Mouse (Mus musculus) kidney, adult 2 months (tissue): ENCODE results near the gene Ptprd. TPM values are rescaled to one million over a fixed set of nuclear protein-coding genes. Genes with fewer than 3 reads are reported as not detected.

ENCODE experiments used
- DNase-seq: peaks from one replicate; pipeline ENCODE4 v3.0.0; 2021
- H3K27ac ChIP-seq: fragments of 200-500 bp; 2 replicates; pipeline ENCODE4 v1.5.1; 2012; ENCODE audit warnings: low read depth, low read length, control low read depth, inconsistent platforms; ENCODE audit not compliant: insufficient read depth
- H3K27me3 ChIP-seq: fragments of 200-500 bp; replicated peaks from 2 replicates; pipeline ENCODE4 v1.6.1; 2012; ENCODE audit warnings: mild to moderate bottlenecking, moderate library complexity, low read length, inconsistent platforms; ENCODE audit not compliant: control insufficient read depth, insufficient read depth
- H3K36me3 ChIP-seq: fragments of 200-500 bp; 2 replicates; pipeline ENCODE4 v1.6.1; 2012; ENCODE audit warnings: mild to moderate bottlenecking, moderate library complexity, low read length, inconsistent platforms; ENCODE audit not compliant: control insufficient read depth, insufficient read depth
- H3K4me1 ChIP-seq: fragments of 200-500 bp; 2 replicates; pipeline ENCODE4 v1.6.1; 2011; ENCODE audit warnings: low read length; ENCODE audit not compliant: control insufficient read depth, insufficient read depth
- H3K4me3 ChIP-seq: fragments of 200-500 bp; 2 replicates; pipeline ENCODE4 v1.5.1; 2011; ENCODE audit warnings: mild to moderate bottlenecking, low read depth, low read length, control low read depth; ENCODE audit not compliant: insufficient read depth
- CTCF ChIP-seq: fragments of 200-500 bp; conservative IDR thresholded peaks from 2 replicates; pipeline ENCODE4 v1.5.1; 2011; ENCODE audit warnings: low read depth, mild to moderate bottlenecking, control low read depth, low read length, moderate library complexity, mixed read lengths; ENCODE audit not compliant: insufficient read depth, insufficient read length
- POLR2A ChIP-seq: fragments of 200-500 bp; IDR thresholded peaks from one replicate; pipeline ENCODE4 v1.6.1; 2011; ENCODE audit warnings: low read depth, low read length, control low read depth
- WGBS: fragments of 180-500 bp; shearing (Covaris S2); methylation state at CpG from one replicate; pipeline ENCODE4 v1.1.7; 2018; 5-methylcytosine and 5-hydroxymethylcytosine counted together
- polyA plus RNA-seq: library from polyadenylated mRNA; depleted of rRNA; stranded (reverse); fragments of >200 nt; gene quantifications from 2 replicates; pipeline ENCODE4 v1.2.3, GENCODE M21; 2012

Ptprd gene
- polyA plus RNA-seq, 1 experiment: 30.0 TPM

GRCm38 (mm10) chr4:76750709-76751108 is 1461.1 kb downstream of the Ptprd start:
- 40% methylated on average over 2 of the region's 2 CpGs for WGBS
- Histone ChIP-seq H3K27me3 (no peaks in the 10 kb centered on the region), H3K4me1 (no peaks in the 10 kb centered on the region), H3K36me3 (no peaks in the 10 kb centered on the region), H3K4me3 (no peak overlapping the region), H3K27ac (no peak overlapping the region)
- no peak for DNase-seq
- no peak for TF ChIP-seq POLR2A
- no peak for TF ChIP-seq CTCF

GRCm38 (mm10) chr4:76735831-76736230 is 1475.9 kb downstream of the Ptprd start:
- no peaks in the 10 kb centered on the region for H3K27me3 ChIP-seq
- H3K27ac ChIP-seq: no peak overlapping the region
- H3K4me1 ChIP-seq: no peaks in the 10 kb centered on the region
- TF ChIP-seq POLR2A: no peak
- no peak overlapping the region for H3K4me3 ChIP-seq
- no peaks in the 10 kb centered on the region for H3K36me3 ChIP-seq
- DNase-seq: no peak
- 54% methylated on average over 1 of the region's 1 CpGs for WGBS

GRCm38 (mm10) chr4:76675726-76676125 is 1536.0 kb downstream of the Ptprd start:
- Histone ChIP-seq H3K4me3 (no peak overlapping the region), H3K27ac (no peak overlapping the region), H3K36me3 (no peaks in the 10 kb centered on the region), H3K27me3 (no peaks in the 10 kb centered on the region), H3K4me1 (no peaks in the 10 kb centered on the region)
- 79% methylated on average over 3 of the region's 3 CpGs for WGBS
- TF ChIP-seq CTCF (no peak), POLR2A (no peak)
- DNase-seq: no peak

- Histone ChIP-seq H3K4me1 (no peaks in the 10 kb centered on the region), H3K36me3 (no peaks in the 10 kb centered on the region), H3K27me3 (no peaks in the 10 kb centered on the region), H3K27ac (no peak overlapping the region), H3K4me3 (no peak overlapping the region)
- TF ChIP-seq POLR2A (no peak), CTCF (no peak)
- DNase-seq: no peak
Measured at GRCm38 (mm10) chr4:76673224-76673623, 1538.5 kb downstream of the Ptprd start.

GRCm38 (mm10) chr4:76672653-76673052 is 1539.1 kb downstream of the Ptprd start:
- no peak overlapping the region for H3K27ac ChIP-seq
- TF ChIP-seq CTCF: no peak
- no peak for DNase-seq
- no peaks in the 10 kb centered on the region for H3K27me3 ChIP-seq
- H3K4me3 ChIP-seq: no peak overlapping the region
- no peaks in the 10 kb centered on the region for H3K36me3 ChIP-seq
- no peaks in the 10 kb centered on the region for H3K4me1 ChIP-seq

GRCm38 (mm10) chr4:76661725-76662124 is 1550.0 kb downstream of the Ptprd start:
- Histone ChIP-seq H3K27me3 (no peaks in the 10 kb centered on the region), H3K27ac (no peak overlapping the region), H3K36me3 (no peaks in the 10 kb centered on the region), H3K4me3 (no peak overlapping the region), H3K4me1 (no peaks in the 10 kb centered on the region)
- TF ChIP-seq POLR2A: no peak
- no peak for TF ChIP-seq CTCF
- no peak for DNase-seq
- 68% methylated on average over 4 of the region's 4 CpGs for WGBS

- Histone ChIP-seq H3K27me3 (no peaks in the 10 kb centered on the region), H3K36me3 (no peaks in the 10 kb centered on the region), H3K27ac (no peak overlapping the region), H3K4me3 (no peak overlapping the region), H3K4me1 (no peaks in the 10 kb centered on the region)
- TF ChIP-seq POLR2A: no peak
- no peak for TF ChIP-seq CTCF
- 71% methylated on average over 2 of the region's 2 CpGs for WGBS
- no peak for DNase-seq
Measured at GRCm38 (mm10) chr4:76660146-76660545, 1551.6 kb downstream of the Ptprd start.

GRCm38 (mm10) chr4:76656734-76657133 is 1555.0 kb downstream of the Ptprd start:
- Histone ChIP-seq H3K4me3 (no peak overlapping the region), H3K36me3 (no peaks in the 10 kb centered on the region), H3K4me1 (no peaks in the 10 kb centered on the region), H3K27me3 (no peaks in the 10 kb centered on the region), H3K27ac (no peak overlapping the region)
- DNase-seq: no peak
- WGBS: 56% methylated on average over 3 of the region's 3 CpGs
- no peak for TF ChIP-seq CTCF
- TF ChIP-seq POLR2A: no peak
